Mouse (Mus musculus) liver, adult 2 months (tissue): Measurements from ENCODE around the gene Adamtsl1. TPM values are rescaled to one million over a fixed set of nuclear protein-coding genes. Genes with fewer than 3 reads are reported as not detected.

Experiments used
- DNase-seq: peaks from one replicate; pipeline ENCODE4 v3.0.0-alpha.2; 2011; ENCODE audit warnings: low read depth, low spot score; ENCODE audit errors: extremely low read depth
- H3K27ac ChIP-seq: fragments of 200-500 bp; replicated peaks from 2 replicates; pipeline ENCODE4 v1.5.1; 2012; ENCODE audit warnings: low read depth, mild to moderate bottlenecking, control low read depth, inconsistent platforms, low read length; ENCODE audit not compliant: insufficient read depth
- H3K27me3 ChIP-seq: fragments of 200-500 bp; 2 replicates; pipeline ENCODE4 v1.6.1; 2012; ENCODE audit warnings: mild to moderate bottlenecking, moderate library complexity, low read length, inconsistent platforms; ENCODE audit not compliant: control insufficient read depth, insufficient read depth
- H3K36me3 ChIP-seq: fragments of 200-500 bp; 2 replicates; pipeline ENCODE4 v1.6.1; 2012; ENCODE audit warnings: low read length, inconsistent platforms; ENCODE audit not compliant: control insufficient read depth, insufficient read depth
- H3K4me1 ChIP-seq: fragments of 200-500 bp; 2 replicates; pipeline ENCODE4 v1.6.1; 2011; ENCODE audit warnings: low read length; ENCODE audit not compliant: control insufficient read depth, insufficient read depth
- H3K4me3 ChIP-seq: fragments of 200-500 bp; 2 replicates; pipeline ENCODE4 v1.5.1; 2011; ENCODE audit warnings: low read depth, mild to moderate bottlenecking, control low read depth, low read length, moderate library complexity; ENCODE audit not compliant: insufficient read depth
- H3K79me2 ChIP-seq: fragments of 200-500 bp; 2 replicates; pipeline ENCODE4 v1.6.1; 2012; ENCODE audit warnings: inconsistent platforms, mild to moderate bottlenecking, low read length, moderate library complexity; ENCODE audit not compliant: control insufficient read depth, insufficient read depth
- H3K9ac ChIP-seq: fragments of 200-500 bp; 2 replicates; pipeline ENCODE4 v1.6.1; 2012; ENCODE audit warnings: low read depth, mild to moderate bottlenecking, control low read depth, inconsistent platforms, low read length
- CTCF ChIP-seq: fragments of 200-500 bp; IDR thresholded peaks from 2 replicates; pipeline ENCODE4 v1.5.1; 2011; ENCODE audit warnings: low read depth, low read length, control low read depth
- POLR2A ChIP-seq: fragments of 200-500 bp; IDR thresholded peaks from 2 replicates; pipeline ENCODE4 v1.6.1; 2011; ENCODE audit warnings: low read length, control low read depth; ENCODE audit not compliant: insufficient read depth; ENCODE audit errors: extremely low read depth
- WGBS: fragments of 180-500 bp; shearing (Covaris S2); methylation state at CpG from one replicate; pipeline ENCODE4 v1.1.7; 2018; 5-methylcytosine and 5-hydroxymethylcytosine counted together
- polyA plus RNA-seq: library from polyadenylated mRNA; depleted of rRNA; stranded (reverse); fragments of >200 nt; gene quantifications from 2 replicates; pipeline ENCODE4 v1.2.3, GENCODE M21; 2012
- total RNA-seq: library from RNA; depleted of rRNA; stranded (reverse); fragments of >200 nt; gene quantifications from 2 replicates; pipeline ENCODE4 v1.2.3, GENCODE M21; 2014

Adamtsl1 gene
- total and polyA plus RNA-seq, 2 experiments, result 0.61 to 0.65 TPM

- no peaks in the 10 kb centered on the region for H3K36me3 ChIP-seq
- no peak overlapping the region for H3K9ac ChIP-seq
- H3K79me2 ChIP-seq, result no peaks in the 10 kb centered on the region
- peak; percentile 4 for DNase-seq
- TF ChIP-seq CTCF, result no peak
- TF ChIP-seq POLR2A, result no peak
- H3K27me3 ChIP-seq, result no peaks in the 10 kb centered on the region
- 78% methylated on average over 4 of the region's 4 CpGs for WGBS
- H3K27ac ChIP-seq, result no peak overlapping the region
- no peak overlapping the region for H3K4me3 ChIP-seq
- no peaks in the 10 kb centered on the region for H3K4me1 ChIP-seq
These were observed 644.6 kb downstream of the Adamtsl1 start for GRCm38 (mm10) chr4:86158551-86158950.

- DNase-seq, result no peak
- Histone ChIP-seq H3K27ac (no peak overlapping the region), H3K4me1 (no peaks in the 10 kb centered on the region), H3K4me3 (no peak overlapping the region), H3K79me2 (no peaks in the 10 kb centered on the region), H3K9ac (no peak overlapping the region), H3K36me3 (no peaks in the 10 kb centered on the region), H3K27me3 (no peaks in the 10 kb centered on the region)
- WGBS, result 49% methylated on average over 1 of the region's 1 CpGs
- TF ChIP-seq CTCF (no peak), POLR2A (no peak)
These were observed 645.4 kb downstream of the Adamtsl1 start for GRCm38 (mm10) chr4:86159362-86159761.

GRCm38 (mm10) chr4:86170763-86171162, 656.8 kb downstream of the Adamtsl1 start:
- Histone ChIP-seq H3K27me3 (no peaks in the 10 kb centered on the region), H3K27ac (no peak overlapping the region), H3K36me3 (no peaks in the 10 kb centered on the region), H3K4me3 (no peak overlapping the region), H3K79me2 (no peaks in the 10 kb centered on the region), H3K9ac (no peak overlapping the region), H3K4me1 (no peaks in the 10 kb centered on the region)
- 91% methylated on average over 10 of the region's 10 CpGs for WGBS
- DNase-seq, result no peak
- TF ChIP-seq POLR2A, result no peak
- TF ChIP-seq CTCF, result no peak

DNA sequence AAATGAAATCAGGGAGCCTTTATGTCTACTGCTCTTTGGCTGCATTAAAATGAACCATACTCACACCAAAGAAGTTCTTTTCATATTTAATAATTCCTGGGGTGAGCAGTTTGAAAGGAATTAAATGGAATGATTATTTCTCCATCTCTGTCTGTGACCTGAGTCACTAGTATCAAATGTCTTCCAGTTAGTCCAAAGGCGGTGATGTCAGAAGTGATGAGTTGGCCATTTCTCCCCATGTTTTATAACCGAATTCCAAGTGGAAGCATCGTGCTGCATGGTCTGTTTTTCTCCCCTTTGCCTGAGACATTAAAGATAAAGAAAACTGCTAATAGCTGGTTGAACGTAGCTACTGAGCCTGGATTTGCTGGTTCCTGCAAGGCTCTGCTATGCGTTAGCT, 657.5 kb downstream of the Adamtsl1 start:
- 85% methylated on average over 5 of the region's 5 CpGs for WGBS
- no peak for TF ChIP-seq POLR2A
- no peak for TF ChIP-seq CTCF

DNA sequence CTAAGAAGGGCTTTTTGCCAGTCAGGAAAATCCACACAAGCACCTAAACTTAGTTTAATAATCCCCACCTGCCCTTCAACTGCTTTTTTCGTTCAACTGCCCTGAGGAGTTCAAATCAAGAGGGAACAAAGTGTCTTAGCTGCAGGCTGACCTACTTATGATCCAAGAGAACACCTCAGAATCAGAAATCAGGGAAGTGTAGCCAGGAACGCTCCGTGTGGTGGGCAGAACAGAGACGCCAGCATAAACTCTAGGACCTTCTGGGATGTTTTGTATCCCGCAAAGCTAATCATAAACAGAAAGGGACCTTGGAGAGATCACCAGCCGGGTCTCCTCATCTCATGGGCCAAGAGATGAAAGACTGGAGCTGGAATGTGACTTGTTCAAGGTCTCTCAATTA, 663.5 kb downstream of the Adamtsl1 start:
- H3K4me1 ChIP-seq, result no peaks in the 10 kb centered on the region
- H3K79me2 ChIP-seq, result no peaks in the 10 kb centered on the region
- no peak overlapping the region for H3K9ac ChIP-seq
- no peak overlapping the region for H3K4me3 ChIP-seq
- H3K36me3 ChIP-seq, result no peaks in the 10 kb centered on the region
- no peak for DNase-seq
- WGBS, result 85% methylated on average over 6 of the region's 6 CpGs
- TF ChIP-seq CTCF (no peak), POLR2A (no peak)
- H3K27ac ChIP-seq, result no peak overlapping the region
- no peaks in the 10 kb centered on the region for H3K27me3 ChIP-seq

More for the DNA sequence above, 657.5 kb downstream of the Adamtsl1 start:
- no peaks in the 10 kb centered on the region for H3K27me3 ChIP-seq
- no peaks in the 10 kb centered on the region for H3K79me2 ChIP-seq
- DNase-seq, result no peak
- no peaks in the 10 kb centered on the region for H3K36me3 ChIP-seq
- no peak overlapping the region for H3K4me3 ChIP-seq
- H3K27ac ChIP-seq, result no peak overlapping the region
- no peak overlapping the region for H3K9ac ChIP-seq
- no peaks in the 10 kb centered on the region for H3K4me1 ChIP-seq

DNA sequence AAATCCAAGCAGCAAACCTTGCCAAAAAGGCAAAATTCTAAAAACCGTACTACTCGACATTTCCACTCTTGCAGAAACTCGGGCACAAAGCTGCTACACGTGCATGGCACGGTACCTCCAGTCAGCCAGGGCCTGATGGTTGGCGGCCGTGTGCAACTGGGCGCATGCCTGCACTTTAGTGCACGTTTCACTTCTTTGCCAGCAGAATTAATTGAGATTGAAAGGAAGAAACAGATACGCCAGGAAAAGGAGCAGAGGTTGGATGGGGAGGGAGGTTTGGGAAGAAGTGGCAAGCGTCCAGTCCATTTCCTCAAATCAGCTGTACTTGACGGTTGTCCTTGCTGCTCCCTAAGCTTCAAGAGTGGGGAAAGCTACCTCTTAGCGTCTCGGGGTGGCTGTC, 664.1 kb downstream of the Adamtsl1 start:
- Histone ChIP-seq H3K36me3 (no peaks in the 10 kb centered on the region), H3K27me3 (no peaks in the 10 kb centered on the region), H3K4me3 (no peak overlapping the region), H3K79me2 (no peaks in the 10 kb centered on the region), H3K9ac (no peak overlapping the region), H3K27ac (no peak overlapping the region), H3K4me1 (no peaks in the 10 kb centered on the region)
- 90% methylated on average over 14 of the region's 14 CpGs for WGBS
- DNase-seq, result no peak
- TF ChIP-seq CTCF (no peak), POLR2A (no peak)
